ENCODE assay signal across 24 mouse cellular contexts in genomic region chr10:117447206-117447605, GRCm38 (mm10).
DNase-seq lines count a peak whose midpoint lies in the region; ATAC-seq and TF ChIP-seq lines count a peak whose summit lies in the region.
"Had no signal": no experiment of that assay in that cellular context is flagged by ENCODE, and none has a peak within 500 bp of the region (broad histone marks: within the 10 kb centered on the region; RNA-seq: fewer than 3 reads in every experiment).

No protein-coding gene starts in this region.

- no peak for TF ChIP-seq POLR2A in cerebellum, adult 2 months (IDR thresholded peaks at IDR 0.05; ENCODE audit: borderline replicate concordance, insufficient read depth, low read length)

- H3K4me1 ChIP-seq in cerebellum, adult 2 months (ENCODE audit: control insufficient read depth, insufficient read depth, low read length) = no peaks in the 10 kb centered on the region
- H3K4me1 ChIP-seq: embryonic facial prominence, embryonic 15.5 days; forebrain, embryonic 15.5 days had no signal

- peak; percentile 23 for DNase-seq in adrenal gland, postnatal 14 days
- no peak for DNase-seq in adrenal gland, adult 2 months
- no peak for DNase-seq in layer of hippocampus, adult 2 months (ENCODE audit: low spot score in 2 of 2)
- DNase-seq in layer of hippocampus, postnatal 10 days (ENCODE audit: low spot score in 2 of 2) = no peak
- DNase-seq in 3T3-L1 (ENCODE audit: low read depth, low spot score) (peak; percentile 96), ZHBTc4 (ENCODE audit: low read depth, low spot score) (peak; percentile 27)
- DNase-seq in cerebellum, adult 2 months = no peak
- DNase-seq: adrenal gland, postnatal 10 days; adrenal gland, postnatal 36 days; cerebellum, adult 11-12 months; cerebellum, adult 8-10 months; cerebellum, adult 9-11 months; cerebellum, postnatal 14 days; cerebellum, postnatal 36 days; embryo, embryonic 11 days; forebrain, postnatal 0 days had no signal

- 0 out of 2 replicates have a peak overlapping the region, but pooled peaks have one; percentile 48 for H3K27ac ChIP-seq in layer of hippocampus, adult 2 months
- no peak overlapping the region for H3K27ac ChIP-seq in cerebellum, adult 2 months (ENCODE audit: insufficient read depth, low read length)
- H3K27ac ChIP-seq: embryonic facial prominence, embryonic 13.5 days; embryonic facial prominence, embryonic 15.5 days; forebrain, embryonic 10.5 days; forebrain, embryonic 12.5 days; forebrain, embryonic 15.5 days had no signal

- no peak for ATAC-seq in frontal cortex, adult (ENCODE audit: low TSS enrichment)
- ATAC-seq: forebrain, embryonic 15.5 days; forebrain, postnatal 0 days; Patski had no signal

- H3K4me3 ChIP-seq in layer of hippocampus, adult 2 months = no peak overlapping the region
- H3K4me3 ChIP-seq in cerebellum, adult 2 months (replicated peaks; ENCODE audit: insufficient read depth, low read depth, low read length) = no peak overlapping the region
- H3K4me3 ChIP-seq: embryonic facial prominence, embryonic 13.5 days; embryonic facial prominence, embryonic 15.5 days; erythroblast, embryonic 14.5 days; forebrain, embryonic 10.5 days; forebrain, embryonic 12.5 days; forebrain, embryonic 15.5 days had no signal

- no peaks in the 10 kb centered on the region for H3K27me3 ChIP-seq in cerebellum, adult 2 months (ENCODE audit: control insufficient read depth, insufficient read depth, low read length)
- H3K27me3 ChIP-seq: embryonic facial prominence, embryonic 13.5 days; embryonic facial prominence, embryonic 15.5 days; forebrain, embryonic 12.5 days; forebrain, embryonic 15.5 days; Patski had no signal

- TF ChIP-seq CTCF in layer of hippocampus, adult 2 months (conservative IDR thresholded peaks at IDR 0.05) = no peak
- TF ChIP-seq CTCF in cerebellum, adult 2 months (IDR thresholded peaks at IDR 0.05; ENCODE audit: borderline replicate concordance, insufficient read depth, low read depth, low read length) = no peak

- WGBS in cerebellum, adult 2 months = 71% methylated on average over 8 of the region's 8 CpGs

Comparison
In these comparisons a context has a peak if more than half of its experiments do, and no peak if none do; other contexts are left out.
1. DNase-seq: peak in adrenal gland, postnatal 14 days (single experiment), 3T3-L1 (single experiment) and ZHBTc4 (single experiment); none in adrenal gland, adult 2 months (single experiment), layer of hippocampus, adult 2 months (0 of 2), layer of hippocampus, postnatal 10 days (0 of 2) and cerebellum, adult 2 months (0 of 2).